Mouse (Mus musculus): ENCODE measurements around the gene Arnt2. TPM values are rescaled to one million over a fixed set of nuclear protein-coding genes. Genes with fewer than 3 reads are reported as not detected.

The Arnt2 gene
- polyA plus RNA-seq, 1 experiment from 2014 or later = 12.2 TPM

DNA sequence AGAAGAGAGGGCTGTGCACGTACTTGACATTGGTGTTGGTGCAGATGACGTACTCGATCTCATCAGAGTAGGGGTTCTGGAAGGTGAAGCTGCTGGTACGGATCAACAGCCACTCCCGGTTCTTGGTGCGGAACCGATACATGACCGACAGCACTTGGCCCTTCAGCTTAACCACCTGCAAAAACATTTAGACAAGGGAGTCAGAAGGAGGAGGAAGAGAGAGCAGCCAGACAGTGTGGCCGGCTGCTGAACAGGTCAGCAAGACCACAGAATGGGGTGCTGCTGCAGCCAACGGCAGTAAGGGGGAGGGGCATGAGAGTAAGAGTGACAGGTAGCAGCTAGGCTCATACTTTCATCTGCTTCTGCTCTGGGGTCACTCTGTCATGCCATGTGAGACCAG lies 134.7 kb downstream of the Arnt2 start:
- Histone ChIP-seq H3K4me2 (no peak overlapping the region), H3K9ac (no peak overlapping the region), H3K36me3 (peaks cover 12% of the 10 kb centered on the region), H3K27ac (no peak overlapping the region), H3K9me3 (replicated peaks) (no peaks in the 10 kb centered on the region), H3K4me3 (replicated peaks) (no peak overlapping the region), H3K4me1 (peaks cover 9% of the 10 kb centered on the region), H3K27me3 (no peaks in the 10 kb centered on the region)
- peak; percentile 67 for ATAC-seq (replicated peaks; ENCODE audit: low FRiP score)
- 45% methylated on average over 10 of the region's 10 CpGs for WGBS

- WGBS = 87% methylated on average over 6 of the region's 6 CpGs
- H3K4me3 ChIP-seq (replicated peaks) = no peak overlapping the region
- no peak for ATAC-seq (replicated peaks; ENCODE audit: low FRiP score)
Observed at GRCm38 (mm10) chr7:84273930-84274329, 136.0 kb downstream of the Arnt2 start.

GRCm38 (mm10) chr7:84272206-84272818 lies 137.7 kb downstream of the Arnt2 start:
- no peaks in the 10 kb centered on the region for H3K9me3 ChIP-seq (replicated peaks)
- no peak overlapping the region for H3K9ac ChIP-seq
- peaks cover 9% of the 10 kb centered on the region for H3K4me1 ChIP-seq
- 23% methylated on average over 7 of the region's 7 CpGs for WGBS
- ATAC-seq (replicated peaks; ENCODE audit: low FRiP score) = peak; percentile 86
- no peak overlapping the region for H3K4me3 ChIP-seq (replicated peaks)
- peaks cover 16% of the 10 kb centered on the region; the same call in 1 of the 2 replicates for H3K36me3 ChIP-seq
- H3K27ac ChIP-seq = 0 out of 2 replicates have a peak overlapping the region, but pooled peaks have one; percentile 11
- H3K4me2 ChIP-seq = no peak overlapping the region
- no peaks in the 10 kb centered on the region for H3K27me3 ChIP-seq

More at GRCm38 (mm10) chr7:84273930-84274329, 136.0 kb downstream of the Arnt2 start:
- Histone ChIP-seq H3K36me3 (peaks cover 5% of the 10 kb centered on the region; the same call in 1 of the 2 replicates), H3K27ac (no peak overlapping the region), H3K4me1 (peaks cover 9% of the 10 kb centered on the region), H3K9me3 (replicated peaks) (no peaks in the 10 kb centered on the region), H3K9ac (no peak overlapping the region), H3K4me2 (no peak overlapping the region), H3K27me3 (no peaks in the 10 kb centered on the region)

GRCm38 (mm10) chr7:84271429-84271828 lies 138.5 kb downstream of the Arnt2 start:
- H3K9ac ChIP-seq = no peak overlapping the region
- no peaks in the 10 kb centered on the region for H3K27me3 ChIP-seq
- H3K9me3 ChIP-seq (replicated peaks) = no peaks in the 10 kb centered on the region
- 78% methylated on average over 5 of the region's 5 CpGs for WGBS
- H3K36me3 ChIP-seq = peaks cover 18% of the 10 kb centered on the region
- H3K27ac ChIP-seq = peak overlapping the region; percentile 10; the same call in 1 of the 2 replicates
- H3K4me2 ChIP-seq = no peak overlapping the region
- H3K4me1 ChIP-seq = peaks cover 9% of the 10 kb centered on the region
- no peak for ATAC-seq (replicated peaks; ENCODE audit: low FRiP score)
- no peak overlapping the region for H3K4me3 ChIP-seq (replicated peaks)

DNA sequence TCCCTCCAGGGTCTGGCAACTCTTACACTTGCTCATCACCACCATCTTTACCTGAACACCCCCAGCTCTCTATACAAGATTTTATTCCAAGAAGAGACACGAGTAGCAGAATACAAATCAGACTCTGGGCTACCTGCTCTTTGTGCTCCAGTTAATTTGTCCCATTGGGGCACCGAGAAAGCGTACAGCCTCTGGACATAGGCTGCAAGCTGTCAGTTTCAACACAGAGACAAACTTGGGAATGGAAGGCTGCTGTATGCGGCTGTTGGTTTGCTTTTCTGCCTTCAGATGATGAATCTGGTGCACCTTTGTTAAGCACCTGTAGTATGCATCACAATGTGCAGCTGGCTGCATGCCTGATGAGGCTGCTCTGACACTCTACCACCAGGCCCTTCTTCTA lies 146.5 kb downstream of the Arnt2 start:
- Histone ChIP-seq H3K4me3 (replicated peaks) (no peak overlapping the region), H3K4me1 (0 out of 2 replicates have a peak, but pooled peaks cover 7% of the 10 kb centered on the region), H3K27ac (no peak overlapping the region), H3K9ac (no peak overlapping the region), H3K27me3 (no peaks in the 10 kb centered on the region), H3K4me2 (no peak overlapping the region), H3K9me3 (replicated peaks) (no peaks in the 10 kb centered on the region), H3K36me3 (peaks cover 22% of the 10 kb centered on the region)
- WGBS = 96% methylated on average over 4 of the region's 4 CpGs
- ATAC-seq (replicated peaks; ENCODE audit: low FRiP score) = no peak

DNA sequence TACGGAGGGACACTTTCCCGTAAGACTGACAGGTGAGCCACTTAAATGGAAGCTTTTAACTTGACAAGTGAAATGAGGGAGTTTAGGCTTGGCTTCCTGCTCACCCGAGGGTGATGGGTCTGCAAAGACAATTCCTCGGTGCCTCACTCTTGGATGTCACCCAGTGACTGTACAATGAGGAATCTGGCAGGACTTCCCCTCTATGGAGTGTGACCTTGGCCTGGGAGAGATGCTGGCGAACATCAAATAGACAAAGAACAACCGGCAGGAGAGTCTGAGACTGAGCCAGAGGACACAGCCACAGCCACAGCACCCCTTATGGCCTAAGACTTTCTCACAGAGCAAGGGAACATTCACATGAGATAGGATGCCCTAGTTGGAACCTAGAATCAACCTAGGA lies 148.6 kb downstream of the Arnt2 start:
- Histone ChIP-seq H3K9me3 (replicated peaks) (no peaks in the 10 kb centered on the region), H3K4me2 (no peak overlapping the region), H3K4me3 (replicated peaks) (no peak overlapping the region), H3K36me3 (peaks cover 17% of the 10 kb centered on the region), H3K27ac (no peak overlapping the region), H3K9ac (no peak overlapping the region), H3K4me1 (0 out of 2 replicates have a peak, but pooled peaks cover 7% of the 10 kb centered on the region), H3K27me3 (no peaks in the 10 kb centered on the region)
- 72% methylated on average over 6 of the region's 6 CpGs for WGBS
- ATAC-seq (replicated peaks; ENCODE audit: low FRiP score) = no peak

- Histone ChIP-seq H3K4me3 (replicated peaks) (no peak overlapping the region), H3K9ac (no peak overlapping the region), H3K4me1 (0 out of 2 replicates have a peak, but pooled peaks cover 7% of the 10 kb centered on the region), H3K36me3 (peaks cover 13% of the 10 kb centered on the region), H3K27me3 (no peaks in the 10 kb centered on the region), H3K27ac (no peak overlapping the region), H3K9me3 (replicated peaks) (no peaks in the 10 kb centered on the region), H3K4me2 (no peak overlapping the region)
- 87% methylated on average over 4 of the region's 4 CpGs for WGBS
- no peak for ATAC-seq (replicated peaks; ENCODE audit: low FRiP score)
Observed at GRCm38 (mm10) chr7:84260401-84260800, 149.6 kb downstream of the Arnt2 start.

GRCm38 (mm10) chr7:84259309-84259985 lies 150.5 kb downstream of the Arnt2 start:
- 53% methylated on average over 4 of the region's 4 CpGs for WGBS
- H3K4me2 ChIP-seq = no peak overlapping the region
- no peak overlapping the region for H3K9ac ChIP-seq
- peak overlapping the region; percentile 42 for H3K27ac ChIP-seq
- ATAC-seq (replicated peaks; ENCODE audit: low FRiP score) = peak; percentile 85
- peaks cover 12% of the 10 kb centered on the region for H3K36me3 ChIP-seq
- H3K4me1 ChIP-seq = 0 out of 2 replicates have a peak, but pooled peaks cover 7% of the 10 kb centered on the region
- no peak overlapping the region for H3K4me3 ChIP-seq (replicated peaks)
- no peaks in the 10 kb centered on the region for H3K9me3 ChIP-seq (replicated peaks)
- no peaks in the 10 kb centered on the region for H3K27me3 ChIP-seq

DNA sequence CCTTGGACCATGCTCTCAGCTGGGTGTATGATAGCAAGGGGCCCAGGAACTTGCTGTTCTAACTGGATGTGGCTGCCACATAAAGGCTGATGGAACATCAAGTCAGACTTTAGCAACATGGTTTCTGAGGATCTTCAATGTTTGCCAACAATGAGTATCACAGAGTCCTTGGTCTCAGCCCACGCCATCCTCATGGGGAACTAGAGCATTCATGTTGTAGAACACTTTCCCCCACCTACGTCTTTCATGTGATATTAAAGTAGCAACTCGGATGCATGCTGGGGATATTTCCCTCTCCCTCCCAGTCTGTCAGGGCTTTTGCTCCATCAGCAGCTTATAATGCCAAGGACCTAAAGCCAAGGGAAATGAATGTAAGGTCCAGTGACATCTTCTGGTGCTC lies 153.3 kb downstream of the Arnt2 start:
- H3K4me1 ChIP-seq = 0 out of 2 replicates have a peak, but pooled peaks cover 7% of the 10 kb centered on the region
- no peak overlapping the region for H3K4me3 ChIP-seq (replicated peaks)
- no peaks in the 10 kb centered on the region for H3K27me3 ChIP-seq
- no peak for ATAC-seq (replicated peaks; ENCODE audit: low FRiP score)
- no peak overlapping the region for H3K27ac ChIP-seq
- 0 out of 2 replicates have a peak, but pooled peaks cover 6% of the 10 kb centered on the region for H3K36me3 ChIP-seq
- H3K4me2 ChIP-seq = no peak overlapping the region
- WGBS = 90% methylated on average over 3 of the region's 3 CpGs
- no peak overlapping the region for H3K9ac ChIP-seq
- H3K9me3 ChIP-seq (replicated peaks) = no peaks in the 10 kb centered on the region

DNA sequence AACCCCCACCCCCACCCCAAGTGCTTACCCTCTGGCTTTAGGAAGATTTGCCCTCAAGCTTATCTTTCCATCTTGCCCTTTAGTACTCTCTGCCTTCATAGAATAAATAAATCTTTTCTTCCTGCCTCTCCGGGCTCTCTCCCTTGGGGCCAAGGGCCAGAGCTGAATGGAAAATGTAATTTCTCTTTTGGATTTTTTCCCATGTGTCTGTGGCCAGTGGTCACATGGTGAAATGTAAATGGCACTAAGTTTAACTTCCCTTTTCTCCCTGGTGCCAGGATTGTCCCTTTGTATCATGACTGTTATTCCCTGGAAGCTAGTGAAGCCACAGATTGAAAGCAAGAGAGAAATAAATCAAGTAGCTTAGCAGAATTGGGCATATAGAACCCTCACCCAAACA lies 153.7 kb downstream of the Arnt2 start:
- H3K4me1 ChIP-seq = 0 out of 2 replicates have a peak, but pooled peaks cover 7% of the 10 kb centered on the region
- no peak overlapping the region for H3K27ac ChIP-seq
- H3K9me3 ChIP-seq (replicated peaks) = no peaks in the 10 kb centered on the region
- WGBS = 41% methylated on average over 1 of the region's 1 CpGs
- 0 out of 2 replicates have a peak, but pooled peaks cover 6% of the 10 kb centered on the region for H3K36me3 ChIP-seq
- H3K27me3 ChIP-seq = no peaks in the 10 kb centered on the region
- H3K9ac ChIP-seq = no peak overlapping the region
- no peak for ATAC-seq (replicated peaks; ENCODE audit: low FRiP score)
- no peak overlapping the region for H3K4me3 ChIP-seq (replicated peaks)
- H3K4me2 ChIP-seq = no peak overlapping the region

GRCm38 (mm10) chr7:84254916-84255315 lies 155.1 kb downstream of the Arnt2 start:
- H3K4me2 ChIP-seq = no peak overlapping the region
- H3K9me3 ChIP-seq (replicated peaks) = no peaks in the 10 kb centered on the region
- no peak for ATAC-seq (replicated peaks; ENCODE audit: low FRiP score)
- H3K27ac ChIP-seq = no peak overlapping the region
- 0 out of 2 replicates have a peak, but pooled peaks cover 6% of the 10 kb centered on the region for H3K36me3 ChIP-seq
- no peak overlapping the region for H3K9ac ChIP-seq
- H3K27me3 ChIP-seq = no peaks in the 10 kb centered on the region
- no peak overlapping the region for H3K4me3 ChIP-seq (replicated peaks)
- H3K4me1 ChIP-seq = peaks cover 8% of the 10 kb centered on the region; the same call in 1 of the 2 replicates
- 85% methylated on average over 8 of the region's 8 CpGs for WGBS

DNA sequence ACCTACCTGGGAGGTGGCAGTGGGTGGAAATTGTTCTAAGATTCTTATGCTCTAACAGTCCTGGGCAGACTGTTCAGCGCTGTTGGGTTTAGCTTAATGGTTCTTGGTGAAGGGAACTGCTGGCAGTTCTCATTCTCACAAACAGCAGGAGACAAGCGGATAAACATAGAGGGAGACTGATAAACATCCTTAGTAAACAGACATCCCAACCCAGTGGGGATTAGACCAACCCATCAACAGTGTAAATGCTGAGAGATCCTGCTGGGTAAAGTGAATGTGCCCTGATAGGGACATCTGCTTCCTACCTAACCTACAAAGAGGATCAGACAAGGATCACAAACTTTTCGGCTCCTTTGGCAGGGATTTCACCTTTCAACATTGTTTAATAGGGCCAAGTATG lies 155.7 kb downstream of the Arnt2 start:
- ATAC-seq (replicated peaks; ENCODE audit: low FRiP score) = no peak
- peaks cover 9% of the 10 kb centered on the region; the same call in 1 of the 2 replicates for H3K4me1 ChIP-seq
- H3K27me3 ChIP-seq = no peaks in the 10 kb centered on the region
- no peak overlapping the region for H3K9ac ChIP-seq
- no peaks in the 10 kb centered on the region for H3K9me3 ChIP-seq (replicated peaks)
- H3K4me3 ChIP-seq (replicated peaks) = no peak overlapping the region
- WGBS = 78% methylated on average over 3 of the region's 3 CpGs
- H3K27ac ChIP-seq = no peak overlapping the region
- H3K4me2 ChIP-seq = no peak overlapping the region
- 0 out of 2 replicates have a peak, but pooled peaks cover 6% of the 10 kb centered on the region for H3K36me3 ChIP-seq

All from kidney, embryonic 15.5 days (tissue).